Mouse (Mus musculus) CH12.LX (cell line): ENCODE measurements around the gene Krt26. TPM values are rescaled to one million over a fixed set of nuclear protein-coding genes. Genes with fewer than 3 reads are reported as not detected.

Experiments used
- DNase-seq: peaks from one replicate; pipeline ENCODE4 v3.0.0-alpha.2; 2013; ENCODE audit errors: extremely low read depth
- H3K27ac ChIP-seq: 2 replicates; pipeline ENCODE4 v1.5.1; 2012; ENCODE audit warnings: low read depth, mild to moderate bottlenecking, control low read depth, moderate library complexity; ENCODE audit not compliant: insufficient read depth
- H3K27me3 ChIP-seq: replicated peaks from 2 replicates; pipeline ENCODE3; 2012; ENCODE audit warnings: inconsistent platforms
- H3K36me3 ChIP-seq, 2 experiments: replicated peaks in 1 of 2; 2 replicates each; pipeline versions ENCODE3 to v1.6.1; 2012; ENCODE audit warnings: inconsistent platforms in 1 of 2, low read length in 1 of 2, mild to moderate bottlenecking in 1 of 2, mixed read lengths in 1 of 2, moderate library complexity in 1 of 2; ENCODE audit not compliant: control insufficient read depth in 1 of 2, insufficient read depth in 1 of 2
- H3K4me1 ChIP-seq, 2 experiments: 2 replicates each; pipeline ENCODE4 v1.6.1; 2012; ENCODE audit warnings: inconsistent platforms in 1 of 2, moderate library complexity in 1 of 2; ENCODE audit not compliant: insufficient read depth in 2 of 2, control insufficient read depth in 1 of 2
- H3K4me2 ChIP-seq: 2 replicates; pipeline ENCODE4 v1.6.1; 2012; ENCODE audit warnings: low read depth, mild to moderate bottlenecking, control low read depth; ENCODE audit not compliant: poor library complexity, insufficient read depth, severe bottlenecking
- H3K4me3 ChIP-seq, 3 experiments: fragments of 150-350 bp in 1 of 3; sonication (generic) in 1 of 3; replicated peaks in 1 of 3; 2 replicates each; pipeline versions ENCODE3 to v1.5.1; 2011 to 2012; ENCODE audit warnings: low read depth in 2 of 3, low read length in 2 of 3, mild to moderate bottlenecking in 2 of 3, moderate library complexity in 2 of 3, control low read depth in 1 of 3, improper control_type of control experiment in 1 of 3, inconsistent platforms in 1 of 3, mixed read lengths in 1 of 3; ENCODE audit not compliant: poor library complexity in 1 of 3
- H3K79me2 ChIP-seq: replicated peaks from 2 replicates; pipeline ENCODE4 v1.6.1; 2012; ENCODE audit warnings: mild to moderate bottlenecking, moderate library complexity; ENCODE audit not compliant: control insufficient read depth, poor library complexity, insufficient read depth, severe bottlenecking; ENCODE audit errors: extremely low read depth
- H3K9ac ChIP-seq: 2 replicates; pipeline ENCODE4 v1.6.1; 2012; ENCODE audit warnings: low read depth, mild to moderate bottlenecking, control low read depth, moderate library complexity; ENCODE audit not compliant: insufficient read depth
- H3K9me3 ChIP-seq: replicated peaks from 2 replicates; pipeline ENCODE3; 2012; ENCODE audit warnings: low read length, inconsistent platforms, mixed read lengths
- CHD1 ChIP-seq: IDR thresholded peaks from 2 replicates; pipeline ENCODE4 v1.6.1; 2012; ENCODE audit warnings: low read depth, low read length, improper control_type of control experiment, inconsistent platforms
- CHD2 ChIP-seq: IDR thresholded peaks from 2 replicates; pipeline ENCODE4 v1.6.1; 2011; ENCODE audit warnings: low read length, improper control_type of control experiment
- CTCF ChIP-seq, 2 experiments: IDR thresholded peaks in 1 of 2; conservative IDR thresholded peaks in 1 of 2; 2 replicates each; pipeline ENCODE4 v1.5.1; 2011 to 2012; ENCODE audit warnings: low read depth in 2 of 2, low read length in 2 of 2, improper control_type of control experiment in 1 of 2, inconsistent platforms in 1 of 2, mild to moderate bottlenecking in 1 of 2, moderate library complexity in 1 of 2
- ETS1 ChIP-seq: conservative IDR thresholded peaks from 2 replicates; pipeline ENCODE4 v1.6.1; 2012; ENCODE audit warnings: low read depth, mild to moderate bottlenecking, inconsistent platforms, low read length, improper control_type of control experiment, moderate library complexity
- GABPA ChIP-seq: IDR thresholded peaks from 2 replicates; pipeline ENCODE4 v1.6.1; 2012; ENCODE audit warnings: low read depth, low read length, improper control_type of control experiment, inconsistent platforms; ENCODE audit not compliant: insufficient replicate concordance
- IRF4 ChIP-seq: IDR thresholded peaks from 2 replicates; pipeline ENCODE4 v1.6.1; 2014; ENCODE audit warnings: low read depth, mild to moderate bottlenecking, inconsistent platforms, low read length, improper control_type of control experiment
- JUND ChIP-seq: conservative IDR thresholded peaks from 2 replicates; pipeline ENCODE4 v1.6.1; 2011; ENCODE audit warnings: low read depth, low read length, improper control_type of control experiment
- KAT2A ChIP-seq: IDR thresholded peaks from 2 replicates; pipeline ENCODE4 v1.6.1; 2012; ENCODE audit warnings: low read length, improper control_type of control experiment, inconsistent platforms; ENCODE audit not compliant: insufficient replicate concordance
- MAFK ChIP-seq: IDR thresholded peaks from 2 replicates; pipeline ENCODE4 v1.6.1; 2011; ENCODE audit warnings: low read length, improper control_type of control experiment; ENCODE audit not compliant: insufficient replicate concordance
- MAX ChIP-seq: IDR thresholded peaks from 2 replicates; pipeline ENCODE4 v1.6.1; 2011; ENCODE audit warnings: low read length, improper control_type of control experiment
- MAZ ChIP-seq: IDR thresholded peaks from 2 replicates; pipeline ENCODE4 v1.6.1; 2012; ENCODE audit warnings: low read depth, mild to moderate bottlenecking, inconsistent platforms, low read length, improper control_type of control experiment, moderate library complexity
- MXI1 ChIP-seq: IDR thresholded peaks from 2 replicates; pipeline ENCODE4 v1.6.1; 2011; ENCODE audit warnings: mild to moderate bottlenecking, low read depth, low read length, improper control_type of control experiment
- MYC ChIP-seq: IDR thresholded peaks from 2 replicates; pipeline ENCODE4 v1.6.1; 2011; ENCODE audit warnings: low read depth, mild to moderate bottlenecking, improper control_type of control experiment, low read length
- RAD21 ChIP-seq: IDR thresholded peaks from 2 replicates; pipeline ENCODE4 v1.6.1; 2011; ENCODE audit warnings: low read depth, mild to moderate bottlenecking, low read length, improper control_type of control experiment, moderate library complexity
- SIN3A ChIP-seq: IDR thresholded peaks from 2 replicates; pipeline ENCODE4 v1.6.1; 2012; ENCODE audit warnings: low read length, improper control_type of control experiment, inconsistent platforms
- SMC3 ChIP-seq: IDR thresholded peaks from 2 replicates; pipeline ENCODE4 v1.6.1; 2011; ENCODE audit warnings: low read depth, low read length, improper control_type of control experiment
- TCF12 ChIP-seq: IDR thresholded peaks from 2 replicates; pipeline ENCODE4 v1.6.1; 2014; ENCODE audit warnings: low read depth, mild to moderate bottlenecking, inconsistent platforms, low read length, improper control_type of control experiment
- UBTF ChIP-seq: IDR thresholded peaks from 2 replicates; pipeline ENCODE4 v1.6.1; 2012; ENCODE audit warnings: low read depth, mild to moderate bottlenecking, inconsistent platforms, low read length, improper control_type of control experiment, moderate library complexity
- USF1 ChIP-seq: IDR thresholded peaks from 2 replicates; pipeline ENCODE4 v1.6.1; 2014; ENCODE audit warnings: low read depth, mild to moderate bottlenecking, inconsistent platforms, low read length, improper control_type of control experiment
- USF2 ChIP-seq: conservative IDR thresholded peaks from 2 replicates; pipeline ENCODE4 v1.6.1; 2011; ENCODE audit warnings: low read depth, low read length, improper control_type of control experiment
- ZC3H11A ChIP-seq: IDR thresholded peaks from 2 replicates; pipeline ENCODE4 v1.6.1; 2012; ENCODE audit warnings: low read depth, mild to moderate bottlenecking, inconsistent platforms, low read length, improper control_type of control experiment
- ZMIZ1 ChIP-seq: IDR thresholded peaks from 2 replicates; pipeline ENCODE4 v1.6.1; 2012; ENCODE audit warnings: low read depth, mild to moderate bottlenecking, inconsistent platforms, low read length, improper control_type of control experiment
- dilution Hi-C: fragments of 300-500 bp; cut with MboI; formaldehyde crosslinking; loops from 2 replicates; pipeline ENCODE4 v1.14.3; 2020; ENCODE audit warnings: low sequenced_read_pairs; ENCODE audit not compliant: extremely low pct_unique_long_range_greater_than_20kb, extremely low pct_ligation_motif_present
- in situ Hi-C: fragments of 300-500 bp; cut with MboI; formaldehyde crosslinking; loops from 3 replicates; pipeline ENCODE4 v1.14.3; 2019; ENCODE audit warnings: low sequenced_read_pairs, low pct_ligation_motif_present, low pct_unique_long_range_greater_than_20kb, mixed read lengths
- polyA plus RNA-seq: library from polyadenylated mRNA; unstranded; fragments of >175 nt; gene quantifications from 2 replicates; pipeline ENCODE4 v1.2.1, GENCODE M21; 2012; ENCODE audit warnings: low read depth; ENCODE audit not compliant: insufficient read length
- total RNA-seq, 2 experiments: library from RNA; depleted of rRNA; stranded (reverse); fragments of 300-350 nt in 1 of 2; fragments of >200 nt in 1 of 2; gene quantifications; 2 replicates each; pipeline ENCODE4 v1.2.3; 2012 to 2014

Gene Krt26
- total and polyA plus RNA-seq, 3 experiments: not detected

DNA sequence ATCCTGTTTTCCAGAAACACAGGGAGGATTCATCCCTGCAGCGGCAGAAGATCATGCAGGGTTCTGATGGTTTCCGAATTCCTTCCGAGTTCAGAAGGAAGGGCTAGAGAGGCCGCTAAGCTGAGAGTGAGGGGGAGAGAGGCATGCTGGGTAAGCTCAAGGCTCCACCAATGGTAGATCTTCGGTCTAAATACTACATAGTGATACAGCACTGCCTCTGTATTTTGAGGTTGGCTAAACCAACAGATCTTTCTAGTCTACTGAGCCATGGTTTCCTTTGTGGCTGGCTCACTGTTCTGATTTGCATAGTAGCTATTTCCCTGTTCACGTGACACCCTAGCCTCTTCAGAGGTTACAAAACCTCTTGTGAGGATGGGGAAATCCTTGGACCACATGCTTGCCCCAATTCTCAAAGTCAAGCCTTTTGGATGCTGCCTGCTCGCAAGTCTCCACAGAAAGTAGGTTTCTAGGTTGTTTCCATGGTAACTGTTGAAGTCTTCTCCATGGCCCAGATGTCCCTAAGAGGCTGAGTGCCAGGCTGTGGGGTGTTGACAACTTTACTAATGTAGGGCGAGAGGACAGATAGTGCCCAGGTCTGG, 32.2 kb upstream of the Krt26 start (continued):
- TF ChIP-seq CHD2: no peak; the same call in 1 of the 2 replicates
- peak; percentile 80 for TF ChIP-seq MXI1
- TF ChIP-seq CHD1: no peak
- TF ChIP-seq ZMIZ1: peak; percentile 48; the same call in 1 of the 2 replicates
- TF ChIP-seq USF1: peak; percentile 91
- TF ChIP-seq MAZ: no peak
- TF ChIP-seq JUND: peak; percentile 66
- TF ChIP-seq MYC: peak; percentile 93
- no peak for TF ChIP-seq GABPA
- peak; percentile 83 for TF ChIP-seq MAFK
- TF ChIP-seq SIN3A: peak; percentile 72
- peak; percentile 82 for TF ChIP-seq TCF12
- TF ChIP-seq ETS1: peak; percentile 98

DNA sequence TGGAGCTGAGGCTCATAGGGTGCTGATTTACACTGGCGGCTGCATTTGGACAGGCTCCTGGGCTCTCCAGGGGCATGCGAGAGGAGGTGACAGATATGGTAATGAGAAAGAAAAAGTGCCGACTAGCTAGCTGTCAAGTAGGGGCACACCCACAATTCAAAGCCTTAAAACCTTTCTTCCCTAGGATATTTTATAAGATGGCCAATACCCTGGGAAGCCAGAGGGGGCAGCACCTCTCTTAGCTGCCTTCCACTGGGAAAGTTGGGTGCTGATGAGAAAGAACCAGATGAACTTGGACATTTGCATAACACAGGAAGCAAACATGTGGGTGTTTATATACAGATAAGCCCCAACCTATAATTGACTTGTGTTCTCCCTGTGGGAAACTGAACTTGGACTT, 31.5 kb upstream of the Krt26 start:
- dilution Hi-C loops: no loop called here

DNA sequence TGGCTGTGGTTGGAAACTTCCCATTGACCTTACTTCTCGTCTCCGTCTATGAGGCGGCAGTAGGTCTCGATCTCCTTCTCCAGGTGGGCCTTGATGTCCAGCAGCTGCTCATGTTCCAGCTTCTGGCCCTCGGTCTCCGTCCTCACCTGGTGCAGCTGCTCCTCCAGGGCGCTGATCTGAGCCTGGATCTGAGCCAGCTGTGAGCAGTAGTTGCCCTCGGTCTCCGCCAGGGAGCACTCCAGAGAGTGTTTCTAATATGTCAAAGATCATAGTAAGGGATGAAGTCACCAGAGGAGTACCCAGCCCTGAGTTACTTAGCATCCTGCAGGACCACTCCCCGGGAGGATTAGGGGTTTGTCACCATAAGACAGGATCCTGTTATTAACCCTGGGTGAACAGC, 29.0 kb upstream of the Krt26 start:
- Histone ChIP-seq H3K36me3 (no peaks in the 10 kb centered on the region), H3K27me3 (peaks cover 53% of the 10 kb centered on the region), H3K27ac (no peak overlapping the region), H3K79me2 (no peaks in the 10 kb centered on the region), H3K4me1 (peaks cover 26 to 29% of the 10 kb centered on the region in 2 experiments), H3K4me3 (no peak overlapping the region), H3K9ac (no peak overlapping the region), H3K4me2 (0 out of 2 replicates have a peak overlapping the region, but pooled peaks have one; percentile 4), H3K9me3 (no peaks in the 10 kb centered on the region)
- DNase-seq: peak; percentile 61
- in situ Hi-C loops (no loop called here), dilution Hi-C loops (no loop called here)
- TF ChIP-seq CTCF (conservative IDR thresholded peaks at IDR 0.05 in 1 of 2, IDR thresholded peaks at IDR 0.05 in 1 of 2; ENCODE audit: low read depth in 2 of 2, low read length in 2 of 2): peak in 1 of 2 experiments; percentile 61; a peak in 2 of 4 replicates
- TF ChIP-seq SMC3: peak; percentile 26; the same call in 1 of the 2 replicates
- TF ChIP-seq UBTF: no peak

More for the DNA sequence above, 31.5 kb upstream of the Krt26 start:
- Histone ChIP-seq H3K79me2 (no peaks in the 10 kb centered on the region), H3K9ac (peak overlapping the region; percentile 73), H3K9me3 (no peaks in the 10 kb centered on the region), H3K36me3 (no peaks in the 10 kb centered on the region), H3K27me3 (peaks cover 46% of the 10 kb centered on the region), H3K4me2 (peak overlapping the region; percentile 94), H3K4me3 (peak overlapping the region; percentile 1 to 37 (median 35)), H3K27ac (peak overlapping the region; percentile 62), H3K4me1 (peaks cover 26 to 29% of the 10 kb centered on the region in 2 experiments)
- peak; percentile 46 for DNase-seq
- in situ Hi-C loops: no loop called here
- TF ChIP-seq KAT2A (no peak), CHD1 (no peak; the same call in 1 of the 2 replicates), USF2 (no peak), RAD21 (peak; percentile 2), CTCF (conservative IDR thresholded peaks at IDR 0.05 in 1 of 2, IDR thresholded peaks at IDR 0.05 in 1 of 2; ENCODE audit: low read depth in 2 of 2, low read length in 2 of 2) (peak; percentile 59 to 71), ZC3H11A (no peak), SMC3 (0 out of 2 replicates have a peak, but pooled peaks have one; percentile 3), MAX (no peak; the same call in 1 of the 2 replicates), IRF4 (peak; percentile 33; the same call in 1 of the 2 replicates)
